Mouse (Mus musculus) forebrain, embryonic 11.5 days (tissue): ENCODE data around the gene Cradd. TPM values are rescaled to one million over a fixed set of nuclear protein-coding genes. Genes with fewer than 3 reads are reported as not detected.

ENCODE experiments used
- ATAC-seq: fragments of 200-750 bp; cut with Nextera tagmentation; replicated peaks from 2 replicates; pipeline ENCODE4 v1.8.0; 2017; ENCODE audit warnings: moderate TSS enrichment; ENCODE audit not compliant: low FRiP score
- DNase-seq: peaks from one replicate; pipeline ENCODE4 v3.0.0-alpha.2; 2017; ENCODE audit warnings: low spot score
- H3K27ac ChIP-seq: fragments of 300-500 bp; sonication (generic); 2 replicates; pipeline ENCODE4 v1.5.1; 2014; ENCODE audit warnings: low read depth, low read length
- H3K27me3 ChIP-seq: fragments of 300-500 bp; sonication (generic); 2 replicates; pipeline ENCODE4 v1.6.1; 2014; ENCODE audit warnings: mild to moderate bottlenecking, low read length, mixed read lengths; ENCODE audit not compliant: control insufficient read depth, insufficient read depth
- H3K36me3 ChIP-seq: fragments of 300-500 bp; sonication (generic); 2 replicates; pipeline ENCODE4 v1.6.1; 2014; ENCODE audit warnings: mild to moderate bottlenecking, low read length, moderate library complexity, mixed read lengths; ENCODE audit not compliant: control insufficient read depth, insufficient read depth
- H3K4me1 ChIP-seq: fragments of 300-500 bp; sonication (generic); replicated peaks from 2 replicates; pipeline ENCODE4 v1.6.1; 2014; ENCODE audit warnings: low read length, mixed read lengths; ENCODE audit not compliant: control insufficient read depth, insufficient read depth
- H3K4me2 ChIP-seq: fragments of 300-500 bp; sonication (generic); 2 replicates; pipeline ENCODE4 v1.6.1; 2014; ENCODE audit warnings: low read depth, mild to moderate bottlenecking, low read length, moderate library complexity, mixed read lengths; ENCODE audit not compliant: severe bottlenecking
- H3K4me3 ChIP-seq: fragments of 300-500 bp; sonication (generic); 2 replicates; pipeline ENCODE4 v1.5.1; 2014; ENCODE audit warnings: low read depth, low read length
- H3K9ac ChIP-seq: fragments of 300-500 bp; sonication (generic); 2 replicates; pipeline ENCODE4 v1.6.1; 2014; ENCODE audit warnings: low read length
- H3K9me3 ChIP-seq: fragments of 300-500 bp; sonication (generic); 2 replicates; pipeline ENCODE4 v1.6.1; 2016; ENCODE audit warnings: low read length, mixed read lengths; ENCODE audit not compliant: control insufficient read depth
- WGBS: fragments of 180-500 bp; shearing (Covaris S2); extraction: QIAGEN DNeasy Blood & Tissue Kit; methylation state at CpG from one replicate; pipeline ENCODE4 v1.1.7; 2014; 5-methylcytosine and 5-hydroxymethylcytosine counted together
- polyA plus RNA-seq: library from polyadenylated mRNA; unstranded; fragments of >200 nt; fragmentation: Nextera tagmentation; extraction: Ambion mirVana; gene quantifications from 2 replicates; pipeline ENCODE4 v1.2.1, GENCODE M21; 2014

Gene Cradd
- polyA plus RNA-seq, 1 experiment from 2014 or later = 16.6 TPM

- no peak for DNase-seq
- peak overlapping the region; percentile 40; the same call in 1 of the 2 replicates for H3K4me2 ChIP-seq
- peaks cover 4% of the 10 kb centered on the region for H3K27me3 ChIP-seq
- ATAC-seq = no peak
- H3K9me3 ChIP-seq = no peaks in the 10 kb centered on the region
- H3K4me3 ChIP-seq = no peak overlapping the region
- H3K27ac ChIP-seq = no peak overlapping the region
- peaks cover 11% of the 10 kb centered on the region for H3K4me1 ChIP-seq
- no peak overlapping the region for H3K9ac ChIP-seq
- H3K36me3 ChIP-seq = no peaks in the 10 kb centered on the region
- 33% methylated on average over 4 of the region's 4 CpGs for WGBS
Measured at GRCm38 (mm10) chr10:95265576-95265975, 58.4 kb downstream of the Cradd start.

DNA sequence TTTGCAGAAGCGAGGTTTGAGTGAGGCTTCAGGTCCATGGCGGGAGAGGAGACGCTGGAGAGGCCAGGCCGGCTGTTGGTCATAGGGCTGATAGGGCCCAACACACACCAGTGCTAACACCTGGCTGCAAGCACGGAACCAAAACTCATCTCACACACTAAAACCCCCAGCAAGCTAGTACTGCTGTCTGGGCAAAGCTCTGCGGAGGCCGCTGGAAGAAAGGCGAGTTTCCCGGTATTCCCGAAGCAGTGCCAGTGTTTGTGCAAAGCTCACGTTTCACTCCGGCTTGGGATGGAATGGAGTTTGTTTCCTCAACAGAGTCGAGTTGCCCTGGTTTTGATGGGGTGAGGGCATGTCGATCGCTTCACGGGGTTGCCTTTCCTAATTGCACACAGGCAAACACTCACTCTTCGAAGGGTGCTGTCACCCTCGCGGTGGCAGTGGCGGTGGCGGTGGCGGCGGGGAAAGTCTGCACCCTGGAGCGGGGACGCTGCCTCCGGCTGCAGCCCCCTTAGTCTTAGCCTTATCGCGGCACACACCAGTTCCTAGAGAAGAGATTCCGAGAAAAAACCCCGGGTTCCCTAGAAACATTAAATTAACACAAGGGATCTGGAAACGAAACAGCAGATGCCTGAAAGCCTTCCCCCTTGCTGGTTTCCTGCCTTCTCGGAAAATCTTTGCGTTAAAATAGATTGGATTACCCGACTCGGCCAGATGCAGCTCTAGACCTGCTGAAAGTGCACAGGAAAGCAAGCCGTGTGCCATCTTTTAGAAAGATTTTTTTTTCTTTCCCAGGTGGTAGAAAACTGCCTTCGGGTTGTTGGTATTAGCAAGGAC, 59.2 kb downstream of the Cradd start:
- Histone ChIP-seq H3K9ac (peak overlapping the region; percentile 56), H3K4me1 (peaks cover 11% of the 10 kb centered on the region), H3K4me3 (peak overlapping the region; percentile 33), H3K27ac (no peak overlapping the region), H3K27me3 (peaks cover 4% of the 10 kb centered on the region), H3K4me2 (peak overlapping the region; percentile 71), H3K36me3 (no peaks in the 10 kb centered on the region), H3K9me3 (no peaks in the 10 kb centered on the region)
- peak; percentile 71 for DNase-seq
- ATAC-seq = 0 out of 2 replicates have a peak, but pooled peaks have one; percentile 41
- 3% methylated on average over 37 of the region's 37 CpGs for WGBS

GRCm38 (mm10) chr10:95262388-95262787, 61.5 kb downstream of the Cradd start:
- Histone ChIP-seq H3K9ac (no peak overlapping the region), H3K27me3 (peaks cover 4% of the 10 kb centered on the region), H3K36me3 (no peaks in the 10 kb centered on the region), H3K4me3 (no peak overlapping the region), H3K9me3 (no peaks in the 10 kb centered on the region), H3K27ac (no peak overlapping the region), H3K4me2 (no peak overlapping the region), H3K4me1 (peaks cover 11% of the 10 kb centered on the region)
- ATAC-seq = no peak
- no peak for DNase-seq
- WGBS = 15% methylated on average over 11 of the region's 11 CpGs

DNA sequence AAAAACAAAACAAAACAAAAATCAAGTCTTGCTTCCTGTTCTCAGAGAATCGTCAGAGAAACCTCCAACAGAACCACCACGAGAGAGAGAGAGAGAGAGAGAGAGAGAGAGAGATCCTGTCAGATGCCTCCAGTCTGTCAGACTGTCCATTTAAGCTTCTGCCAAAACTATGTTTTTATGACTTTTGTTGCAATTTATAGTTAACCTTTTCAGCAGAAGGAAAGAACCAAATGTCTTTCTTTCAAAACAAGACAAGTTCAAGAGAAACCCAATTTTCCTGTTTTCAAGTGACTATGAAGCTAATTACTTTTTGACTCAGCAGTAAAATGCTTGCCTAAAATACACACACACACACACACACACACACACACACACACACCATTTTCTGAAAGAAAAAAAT, 62.7 kb downstream of the Cradd start:
- 37% methylated on average over 2 of the region's 2 CpGs for WGBS
- peaks cover 4% of the 10 kb centered on the region for H3K27me3 ChIP-seq

DNA sequence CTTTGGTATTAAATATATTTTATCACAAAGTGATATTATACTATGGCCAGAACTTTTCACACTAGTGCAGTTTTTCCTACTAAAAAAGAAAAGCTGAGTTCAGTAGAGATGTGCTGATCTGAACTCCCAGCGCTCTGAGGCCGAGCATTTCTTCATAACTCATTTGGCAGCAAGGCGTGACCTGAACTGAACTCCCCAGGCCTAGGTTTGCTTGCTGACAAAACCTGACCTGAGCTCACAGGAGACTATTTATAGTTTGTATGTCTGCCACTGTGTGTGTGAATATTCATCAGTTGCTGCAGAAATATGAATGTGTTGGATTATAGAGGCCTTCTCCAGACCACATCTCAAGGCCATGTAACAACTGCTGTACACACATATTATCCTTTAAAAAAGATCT, 63.5 kb downstream of the Cradd start:
- H3K27me3 ChIP-seq = peaks cover 4% of the 10 kb centered on the region
- no peaks in the 10 kb centered on the region for H3K9me3 ChIP-seq
- H3K4me1 ChIP-seq = 0 out of 2 replicates have a peak, but pooled peaks cover 6% of the 10 kb centered on the region
- no peak overlapping the region for H3K9ac ChIP-seq
- H3K27ac ChIP-seq = no peak overlapping the region
- ATAC-seq (no peak), DNase-seq (no peak)
- no peaks in the 10 kb centered on the region for H3K36me3 ChIP-seq
- H3K4me2 ChIP-seq = no peak overlapping the region
- H3K4me3 ChIP-seq = no peak overlapping the region
- WGBS = 82% methylated on average over 3 of the region's 3 CpGs

More for the DNA sequence above, 62.7 kb downstream of the Cradd start:
- H3K4me3 ChIP-seq = no peak overlapping the region
- ATAC-seq (no peak), DNase-seq (no peak)
- no peaks in the 10 kb centered on the region for H3K36me3 ChIP-seq
- no peak overlapping the region for H3K9ac ChIP-seq
- no peak overlapping the region for H3K27ac ChIP-seq
- H3K4me1 ChIP-seq = peaks cover 8% of the 10 kb centered on the region
- no peak overlapping the region for H3K4me2 ChIP-seq
- H3K9me3 ChIP-seq = no peaks in the 10 kb centered on the region

DNA sequence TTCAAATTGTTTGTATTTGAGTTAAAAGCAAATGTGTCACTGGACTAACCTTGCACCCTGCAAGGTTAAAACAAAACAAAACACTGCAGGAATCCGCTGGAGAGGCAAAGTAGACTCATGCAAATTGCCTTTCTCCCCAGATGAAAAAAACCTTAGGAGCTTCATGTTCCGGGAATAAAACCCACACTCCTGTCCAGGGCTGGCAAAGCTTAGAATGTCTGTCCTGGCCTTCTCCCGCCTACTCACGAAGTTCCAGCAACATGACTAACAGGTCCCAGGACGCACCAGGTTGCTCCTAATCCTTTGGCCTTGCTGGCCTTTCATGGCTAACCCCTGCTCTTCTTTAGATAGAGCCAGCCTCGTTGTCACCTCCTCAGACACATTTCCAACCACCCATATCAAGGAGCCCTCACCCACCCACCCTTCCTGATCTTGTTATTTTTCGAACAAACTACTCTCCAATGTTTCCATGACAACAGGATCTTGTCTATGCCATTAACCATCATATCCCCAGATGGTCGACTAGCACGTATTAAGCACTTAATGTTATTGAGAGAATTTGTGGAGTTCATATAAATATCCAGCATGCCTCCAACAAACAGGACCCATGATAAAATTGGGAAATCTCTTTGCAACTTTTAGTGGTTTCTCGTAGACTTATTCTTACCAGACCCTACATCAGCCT, 65.3 kb downstream of the Cradd start:
- no peak overlapping the region for H3K4me2 ChIP-seq
- H3K36me3 ChIP-seq = no peaks in the 10 kb centered on the region
- H3K4me1 ChIP-seq = peaks cover 8% of the 10 kb centered on the region; the same call in 1 of the 2 replicates
- H3K4me3 ChIP-seq = no peak overlapping the region
- no peaks in the 10 kb centered on the region for H3K9me3 ChIP-seq
- no peak overlapping the region for H3K27ac ChIP-seq
- WGBS = 65% methylated on average over 10 of the region's 10 CpGs
- ATAC-seq (no peak), DNase-seq (no peak)
- peaks cover 4% of the 10 kb centered on the region for H3K27me3 ChIP-seq
- H3K9ac ChIP-seq = no peak overlapping the region

GRCm38 (mm10) chr10:95257979-95258378, 66.0 kb downstream of the Cradd start:
- no peaks in the 10 kb centered on the region for H3K9me3 ChIP-seq
- H3K4me2 ChIP-seq = no peak overlapping the region
- ATAC-seq (no peak), DNase-seq (no peak)
- WGBS = 68% methylated on average over 8 of the region's 8 CpGs
- H3K36me3 ChIP-seq = no peaks in the 10 kb centered on the region
- peaks cover 8% of the 10 kb centered on the region; the same call in 1 of the 2 replicates for H3K4me1 ChIP-seq
- no peak overlapping the region for H3K27ac ChIP-seq
- H3K27me3 ChIP-seq = no peaks in the 10 kb centered on the region
- H3K4me3 ChIP-seq = no peak overlapping the region
- H3K9ac ChIP-seq = no peak overlapping the region

DNA sequence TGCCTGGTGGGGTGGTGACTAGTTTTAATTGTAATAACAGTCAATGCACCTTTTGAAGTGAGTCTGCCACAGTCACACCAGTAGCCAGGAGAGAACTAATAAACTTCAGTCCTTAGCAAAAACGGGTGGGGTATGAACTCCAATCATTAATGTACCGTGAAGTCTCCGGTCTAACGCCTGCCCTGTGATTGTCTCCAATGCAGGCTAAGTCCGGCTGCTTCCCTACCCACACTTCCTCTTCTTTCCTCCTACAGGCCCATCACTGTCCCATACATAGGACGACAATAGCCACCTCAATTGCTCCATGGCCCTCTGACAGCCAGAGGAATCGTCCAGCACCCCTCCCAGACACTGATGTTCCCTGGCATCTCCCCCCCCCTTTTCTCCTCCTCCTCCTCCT, 67.8 kb downstream of the Cradd start:
- ATAC-seq (no peak), DNase-seq (no peak)
- Histone ChIP-seq H3K4me3 (no peak overlapping the region), H3K4me1 (peaks cover 6% of the 10 kb centered on the region; the same call in 1 of the 2 replicates), H3K36me3 (no peaks in the 10 kb centered on the region), H3K27me3 (no peaks in the 10 kb centered on the region), H3K4me2 (no peak overlapping the region), H3K27ac (no peak overlapping the region), H3K9ac (no peak overlapping the region), H3K9me3 (no peaks in the 10 kb centered on the region)
- 30% methylated on average over 7 of the region's 7 CpGs for WGBS
